Comparison of ENCODE assay signal across 16 mouse cellular contexts in genomic region chr4:152146033-152146827, GRCm38 (mm10). TPM values are rescaled to one million over a fixed set of nuclear protein-coding genes. Genes with fewer than 3 reads are reported as not detected.
"Had no signal": no experiment of that assay in that cellular context is flagged by ENCODE, and none has a peak within 500 bp of the region (broad histone marks: within the 10 kb centered on the region; RNA-seq: fewer than 3 reads in every experiment).

No protein-coding gene starts in this region.

- H3K4me2 ChIP-seq: liver, embryonic 13.5 days; lung, embryonic 15.5 days; midbrain, embryonic 13.5 days had no signal

- H3K36me3 ChIP-seq: liver, embryonic 13.5 days; lung, embryonic 15.5 days; midbrain, embryonic 13.5 days had no signal

- H3K4me3 ChIP-seq: left cerebral cortex, adult 2 months; liver, embryonic 13.5 days; lung, embryonic 15.5 days; midbrain, embryonic 13.5 days had no signal

- H3K9me3 ChIP-seq: liver, embryonic 13.5 days; lung, embryonic 15.5 days; midbrain, embryonic 13.5 days had no signal

- H3K27ac ChIP-seq: left cerebral cortex, adult 2 months; liver, embryonic 13.5 days; lung, embryonic 15.5 days; midbrain, embryonic 13.5 days had no signal

- H3K9ac ChIP-seq: liver, embryonic 13.5 days; liver, postnatal 0 days; lung, embryonic 15.5 days; midbrain, embryonic 13.5 days had no signal

- H3K4me1 ChIP-seq: lung, embryonic 15.5 days; midbrain, embryonic 13.5 days had no signal

- ATAC-seq: inflammation-experienced regulatory T-cells, adult 6 months; liver, postnatal 0 days; midbrain, embryonic 13.5 days had no signal

- DNase-seq: liver; liver, embryonic 13.5 days; liver, postnatal 0 days; right cerebral cortex, adult 18-20 months; right cerebral cortex, postnatal 25 days; thymus, postnatal 14 days had no signal

RNA-seq across cellular contexts. Expression of gene Hes2, which starts 12.4 kb away (rescaled TPM):
- total RNA-seq: layer of hippocampus, postnatal 25 days; left cerebral cortex, adult 2 months; left cerebral cortex, postnatal 14 days; megakaryocyte progenitor cell, adult 5-6 weeks; midbrain, postnatal 0 days had no signal
- polyA plus RNA-seq: inflammation-experienced regulatory T-cells, adult 6 months; limb, embryonic 11.5 days; liver, embryonic 13.5 days; liver, postnatal 0 days; midbrain, postnatal 0 days; neural tube, embryonic 14.5 days had no signal
